In the genomic region with DNA sequence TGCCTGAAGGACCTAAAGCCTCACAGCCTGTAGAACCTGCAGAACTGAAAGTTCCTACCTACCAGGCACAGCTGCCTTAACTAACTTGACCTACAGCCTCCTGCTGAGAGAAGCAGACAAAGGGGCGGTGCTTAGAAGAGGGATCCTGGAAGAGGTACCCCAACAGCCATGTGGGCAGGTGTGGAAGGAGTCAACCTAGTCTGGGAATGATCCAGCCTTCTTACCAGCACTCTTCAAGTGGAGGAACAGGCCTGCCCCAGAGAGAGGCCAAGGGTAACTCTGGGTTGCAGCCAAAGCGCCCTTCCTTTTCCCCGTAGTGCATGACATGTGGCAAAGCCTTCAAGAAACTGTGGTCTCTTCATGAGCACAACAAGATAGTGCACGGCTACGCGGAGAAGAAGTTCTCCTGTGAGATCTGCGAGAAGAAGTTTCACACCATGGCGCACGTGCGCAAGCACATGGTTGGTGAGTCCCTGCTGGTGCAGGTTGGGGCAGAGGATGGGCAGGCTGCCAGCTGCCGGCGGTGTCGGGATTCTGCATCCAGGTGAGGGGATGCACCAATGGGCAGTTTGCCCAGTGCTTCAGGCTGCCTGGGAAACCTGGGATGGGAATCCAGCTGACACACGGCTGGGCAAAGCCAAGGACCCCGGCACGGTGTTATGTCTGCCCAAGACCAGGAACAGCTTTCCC, we compare ENCODE assay signal across 23 mouse cellular contexts. TPM values are rescaled to one million over a fixed set of nuclear protein-coding genes. Genes with fewer than 3 reads are reported as not detected.
DNase-seq lines count a peak whose midpoint lies in the region; ATAC-seq and TF ChIP-seq lines count a peak whose summit lies in the region.
"Had no signal": no experiment of that assay in that cellular context is flagged by ENCODE, and none has a peak within 500 bp of the region (broad histone marks: within the 10 kb centered on the region; RNA-seq: fewer than 3 reads in every experiment).

No protein-coding gene starts in this region.

- TF ChIP-seq EP300 in lung, postnatal 0 days (IDR thresholded peaks at IDR 0.05), result no peak

- H3K4me3 ChIP-seq in lung, postnatal 0 days (ENCODE audit: low read depth, low read length), result no peak overlapping the region
- H3K4me3 ChIP-seq in layer of hippocampus, adult 2 months, result no peak overlapping the region
- no peak overlapping the region for H3K4me3 ChIP-seq in hindbrain, embryonic 16.5 days (ENCODE audit: low read length)
- H3K4me3 ChIP-seq: forebrain, embryonic 13.5 days; heart, embryonic 13.5 days; intestine, embryonic 15.5 days; midbrain, embryonic 13.5 days; myocyte; neural tube, embryonic 15.5 days had no signal

- WGBS in lung, postnatal 0 days, result 74% methylated on average over 16 of the region's 16 CpGs
- WGBS in hindbrain, embryonic 16.5 days, result 79% methylated on average over 16 of the region's 16 CpGs

- TF ChIP-seq CTCF in lung, postnatal 0 days (IDR thresholded peaks at IDR 0.05), result no peak
- TF ChIP-seq CTCF in layer of hippocampus, adult 2 months (conservative IDR thresholded peaks at IDR 0.05), result no peak

- H3K27me3 ChIP-seq in lung, postnatal 0 days (replicated peaks; ENCODE audit: insufficient read depth, low read length), result no peaks in the 10 kb centered on the region
- no peaks in the 10 kb centered on the region for H3K27me3 ChIP-seq in hindbrain, embryonic 16.5 days (replicated peaks; ENCODE audit: control insufficient read depth, insufficient read depth, low read length)
- H3K27me3 ChIP-seq: forebrain, embryonic 13.5 days; heart, embryonic 13.5 days; intestine, embryonic 15.5 days; midbrain, embryonic 13.5 days; neural tube, embryonic 15.5 days had no signal

- no peak overlapping the region for H3K9ac ChIP-seq in lung, postnatal 0 days (replicated peaks; ENCODE audit: low read depth)
- H3K9ac ChIP-seq in hindbrain, embryonic 16.5 days (ENCODE audit: low read depth, low read length), result no peak overlapping the region
- H3K9ac ChIP-seq: forebrain, embryonic 13.5 days; heart, embryonic 13.5 days; intestine, embryonic 15.5 days; midbrain, embryonic 13.5 days; neural tube, embryonic 15.5 days had no signal

- ATAC-seq in lung, postnatal 0 days, result peak; percentile 61
- no peak for ATAC-seq in hindbrain, embryonic 16.5 days
- ATAC-seq: CD4-positive, CD25-positive, alpha-beta regulatory T cell, adult 4 months; forebrain, embryonic 13.5 days; intestine, embryonic 15.5 days; midbrain, embryonic 13.5 days had no signal

- DNase-seq in cerebellum, adult 11 months, result peak; percentile 38
- DNase-seq in cerebellum, postnatal 36 days, result no peak
- peak; percentile 59 for DNase-seq in testis, postnatal 10 days (ENCODE audit: low spot score)
- DNase-seq in testis, postnatal 14 days (ENCODE audit: low spot score), result no peak
- peak; percentile 76 for DNase-seq in lung, postnatal 0 days (ENCODE audit: low spot score)
- DNase-seq in layer of hippocampus, adult 2 months (ENCODE audit: low spot score in 2 of 2), result no peak
- DNase-seq in adrenal gland, postnatal 36 days, result no peak
- DNase-seq: gastrocnemius, postnatal 36 days; layer of hippocampus, postnatal 36 days; retina, postnatal 1 day; thymus, adult 18-20 months had no signal

- no peaks in the 10 kb centered on the region for H3K4me1 ChIP-seq in lung, postnatal 0 days (ENCODE audit: insufficient read depth, low read depth, low read length)
- H3K4me1 ChIP-seq in hindbrain, embryonic 16.5 days (ENCODE audit: control insufficient read depth, insufficient read depth, low read depth, low read length), result peaks cover 18% of the 10 kb centered on the region

- no peak overlapping the region for H3K27ac ChIP-seq in lung, postnatal 0 days (ENCODE audit: low read length)
- H3K27ac ChIP-seq in layer of hippocampus, adult 2 months, result no peak overlapping the region; the same call in 1 of the 2 replicates
- H3K27ac ChIP-seq in hindbrain, embryonic 16.5 days (ENCODE audit: low read depth, low read length), result no peak overlapping the region
- H3K27ac ChIP-seq: forebrain, embryonic 13.5 days; heart, embryonic 13.5 days; intestine, embryonic 15.5 days; midbrain, embryonic 13.5 days; neural tube, embryonic 15.5 days had no signal

- no peaks in the 10 kb centered on the region for H3K9me3 ChIP-seq in lung, postnatal 0 days (ENCODE audit: low read length)
- no peaks in the 10 kb centered on the region for H3K9me3 ChIP-seq in hindbrain, embryonic 16.5 days (ENCODE audit: control insufficient read depth, low read length)
- H3K9me3 ChIP-seq: forebrain, embryonic 13.5 days; G1E; heart, embryonic 13.5 days; intestine, embryonic 15.5 days; midbrain, embryonic 13.5 days; neural tube, embryonic 15.5 days had no signal

- H3K36me3 ChIP-seq in lung, postnatal 0 days (ENCODE audit: insufficient read depth, low read length), result no peaks in the 10 kb centered on the region
- H3K36me3 ChIP-seq in hindbrain, embryonic 16.5 days (ENCODE audit: control insufficient read depth, insufficient read depth, low read length), result peaks cover 46% of the 10 kb centered on the region
- H3K36me3 ChIP-seq: G1E had no signal

- H3K4me2 ChIP-seq in lung, postnatal 0 days (replicated peaks; ENCODE audit: low read depth, low read length), result no peak overlapping the region
- H3K4me2 ChIP-seq in hindbrain, embryonic 16.5 days (ENCODE audit: low read length), result no peak overlapping the region
- H3K4me2 ChIP-seq: forebrain, embryonic 13.5 days; heart, embryonic 13.5 days; intestine, embryonic 15.5 days; midbrain, embryonic 13.5 days; neural tube, embryonic 15.5 days had no signal

RNA-seq across cellular contexts. Expression of a gene that starts 6.2 kb away (rescaled TPM):
- polyA plus RNA-seq in lung, postnatal 0 days (2015; fragmentation: Nextera tagmentation; extraction: Ambion mirVana), result 10.7 and 11.2 TPM in 2 replicates
- 100 to 1,000 TPM; 101 to 102 TPM for total RNA-seq in layer of hippocampus, adult 2 months (2021)
- 15.0 and 22.8 TPM in 2 replicates for polyA plus RNA-seq in hindbrain, embryonic 16.5 days (2015; fragmentation: Nextera tagmentation; extraction: Ambion mirVana)
- 10 to 100 TPM; 40.5 to 49.7 TPM for total RNA-seq in adrenal gland, postnatal 36 days (2021)

RNA-seq across cellular contexts. Expression of a gene that starts 12.1 kb away (rescaled TPM):
- polyA plus RNA-seq in lung, postnatal 0 days (2015; fragmentation: Nextera tagmentation; extraction: Ambion mirVana), result 0.05 TPM in 1 of 2 replicates, not detected in the other
- 1 to 10 TPM; 3.3 to 4.6 TPM for total RNA-seq in layer of hippocampus, adult 2 months (2021)
- polyA plus RNA-seq in hindbrain, embryonic 16.5 days (2015; fragmentation: Nextera tagmentation; extraction: Ambion mirVana), result 1.9 and 3.3 TPM in 2 replicates
- under 1 TPM in 1 of 2 experiments, not detected in 1; 0.16 TPM for total RNA-seq in adrenal gland, postnatal 36 days (2021)
- total RNA-seq: G1E had no signal
- polyA plus RNA-seq: CD4-positive, CD25-positive, alpha-beta regulatory T cell, adult 4 months; G1E; liver, adult 2 months had no signal

RNA-seq across cellular contexts. Expression of a gene that starts 27.0 kb away (rescaled TPM):
- polyA plus RNA-seq in lung, postnatal 0 days (2015; fragmentation: Nextera tagmentation; extraction: Ambion mirVana), result 0.73 and 1.0 TPM in 2 replicates
- 10 to 100 TPM; 15.6 to 19.9 TPM for total RNA-seq in layer of hippocampus, adult 2 months (2021)
- 0.50 and 0.55 TPM in 2 replicates for polyA plus RNA-seq in hindbrain, embryonic 16.5 days (2015; fragmentation: Nextera tagmentation; extraction: Ambion mirVana)
- not detected for total RNA-seq in adrenal gland, postnatal 36 days (2021)
- total RNA-seq: G1E; liver, adult 2 months had no signal
- polyA plus RNA-seq: CD4-positive, CD25-positive, alpha-beta regulatory T cell, adult 4 months; G1E; hindbrain, embryonic 11.5 days; kidney, embryonic 14.5 days; liver, adult 2 months had no signal

RNA-seq across cellular contexts. Expression of a gene that starts 46.3 kb away (rescaled TPM):
- 43.6 and 51.3 TPM in 2 replicates for polyA plus RNA-seq in lung, postnatal 0 days (2015; fragmentation: Nextera tagmentation; extraction: Ambion mirVana)
- 100 to 1,000 TPM; 104 to 127 TPM for total RNA-seq in layer of hippocampus, adult 2 months (2021)
- polyA plus RNA-seq in hindbrain, embryonic 16.5 days (2015; fragmentation: Nextera tagmentation; extraction: Ambion mirVana), result 43.2 and 44.4 TPM in 2 replicates
- total RNA-seq in adrenal gland, postnatal 36 days (2021), result 10 to 100 TPM; 58.2 to 90.2 TPM

RNA-seq across cellular contexts. Expression of a gene that starts 55.2 kb away (rescaled TPM):
- polyA plus RNA-seq in lung, postnatal 0 days (2015; fragmentation: Nextera tagmentation; extraction: Ambion mirVana), result 79.7 and 104 TPM in 2 replicates
- 10 to 100 TPM; 71.8 to 78.8 TPM for total RNA-seq in layer of hippocampus, adult 2 months (2021)
- polyA plus RNA-seq in hindbrain, embryonic 16.5 days (2015; fragmentation: Nextera tagmentation; extraction: Ambion mirVana), result 171 and 184 TPM in 2 replicates
- total RNA-seq in adrenal gland, postnatal 36 days (2021), result 10 to 100 TPM; 41.6 to 57.2 TPM

Comparison
In these comparisons a context has a peak if more than half of its experiments do, and no peak if none do; other contexts are left out.
1. DNase-seq: peak in cerebellum, adult 11 months (single experiment), testis, postnatal 10 days (single experiment) and lung, postnatal 0 days (single experiment); none in cerebellum, postnatal 36 days (0 of 2), testis, postnatal 14 days (single experiment), layer of hippocampus, adult 2 months (0 of 2) and adrenal gland, postnatal 36 days (0 of 2).
2. RNA of a gene that starts 27.0 kb away (total RNA-seq): 15.6 to 19.9 TPM in layer of hippocampus, adult 2 months; not detected in adrenal gland, postnatal 36 days; every median in the first group is over 10 times any median in the second.